Mouse (Mus musculus): ENCODE data around the gene Rasl10b. TPM values are rescaled to one million over a fixed set of nuclear protein-coding genes. Genes with fewer than 3 reads are reported as not detected.

Gene Rasl10b
- polyA plus RNA-seq, 1 experiment from 2014 or later = 1.6 TPM

DNA sequence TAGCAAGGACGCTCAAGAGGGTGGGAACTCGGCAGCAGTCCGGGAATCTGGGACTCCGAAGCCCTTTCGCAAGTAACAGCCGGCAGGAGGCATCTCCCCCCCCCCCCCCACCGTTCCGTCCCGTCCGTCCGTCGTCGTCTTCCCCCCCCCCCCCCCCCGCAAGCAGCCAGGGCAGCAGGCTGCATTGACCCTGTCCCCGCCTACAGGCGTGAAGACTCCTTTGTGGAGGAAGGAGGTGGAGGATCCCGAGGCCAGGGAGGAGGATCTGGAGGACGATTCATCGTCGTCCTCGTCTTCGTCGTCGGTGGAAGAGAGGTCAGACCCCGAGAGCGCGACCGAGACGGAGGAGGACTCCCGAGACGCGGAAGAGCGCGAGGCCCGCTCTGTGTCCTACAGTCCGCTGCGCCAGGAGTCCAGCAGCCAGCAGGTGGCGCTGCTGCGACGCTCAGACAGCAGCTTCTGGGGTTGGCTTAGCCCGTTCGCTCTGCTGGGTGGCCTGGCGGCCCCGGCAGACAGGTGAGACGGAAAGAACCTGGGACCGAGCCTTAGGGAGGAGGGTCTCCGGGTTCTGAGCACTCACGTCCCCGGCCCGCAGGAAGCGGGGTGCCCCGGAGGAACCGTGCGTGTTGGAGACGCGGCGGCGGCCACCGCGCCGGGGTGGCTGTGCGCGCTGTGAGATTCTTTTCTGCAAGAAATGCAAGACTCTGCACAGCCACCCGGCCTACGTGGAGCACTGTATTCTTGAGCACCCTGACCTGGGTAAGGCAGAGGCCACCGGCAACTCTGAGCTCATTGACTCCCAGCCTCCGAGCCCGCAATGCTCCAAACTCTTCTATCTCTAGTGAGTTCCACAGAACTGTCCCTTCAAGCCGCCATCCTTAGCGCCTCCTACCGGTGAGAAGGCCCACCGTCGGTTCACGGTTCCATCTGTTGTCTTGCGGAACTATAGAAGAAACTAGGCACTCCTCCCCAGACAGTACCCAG, 31.4 kb downstream of the Rasl10b start:
- peaks cover 41% of the 10 kb centered on the region for H3K4me1 ChIP-seq
- H3K36me3 ChIP-seq = no peaks in the 10 kb centered on the region
- under 1% methylated on average over 67 of the region's 75 CpGs for WGBS
- H3K27me3 ChIP-seq (ENCODE audit: low read depth, poor library complexity, severe bottlenecking) = peaks cover 52% of the 10 kb centered on the region
- no peaks in the 10 kb centered on the region for H3K9me3 ChIP-seq (replicated peaks)
- H3K4me3 ChIP-seq = peak overlapping the region; percentile 67
- H3K27ac ChIP-seq = peak overlapping the region; percentile 79
- peak; percentile 92 for DNase-seq (ENCODE audit: low spot score)

DNA sequence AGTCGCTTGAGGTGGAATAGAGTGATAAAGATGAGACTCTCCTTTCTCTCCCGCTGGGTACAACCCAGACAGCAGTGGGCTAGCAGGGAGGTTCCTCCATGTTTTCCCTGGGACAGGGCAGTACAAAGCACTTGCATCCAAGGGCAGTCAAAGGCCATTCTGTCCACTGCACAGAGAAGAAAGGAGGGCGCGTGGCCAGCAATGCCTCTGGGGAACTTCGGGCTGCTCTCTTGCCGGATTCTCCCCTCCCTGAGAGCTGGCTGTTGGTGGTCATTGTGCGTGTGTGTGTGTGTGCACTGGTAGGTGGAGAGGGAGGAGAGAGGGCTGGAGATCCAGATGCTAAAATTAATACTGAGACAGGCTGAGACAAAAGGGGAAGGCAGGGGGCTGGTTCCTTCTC, 32.3 kb downstream of the Rasl10b start:
- Histone ChIP-seq H3K27ac (no peak overlapping the region), H3K27me3 (ENCODE audit: low read depth, poor library complexity, severe bottlenecking) (peaks cover 60% of the 10 kb centered on the region), H3K4me3 (peak overlapping the region; percentile 67; the same call in 1 of the 2 replicates), H3K4me1 (peaks cover 41% of the 10 kb centered on the region), H3K9me3 (replicated peaks) (no peaks in the 10 kb centered on the region), H3K36me3 (no peaks in the 10 kb centered on the region)
- DNase-seq (ENCODE audit: low spot score) = no peak
- WGBS = 60% methylated on average over 7 of the region's 7 CpGs

GRCm38 (mm10) chr11:83442596-83443267, 33.8 kb downstream of the Rasl10b start:
- no peaks in the 10 kb centered on the region for H3K9me3 ChIP-seq (replicated peaks)
- 11% methylated on average over 29 of the region's 29 CpGs for WGBS
- peak; percentile 78 for DNase-seq (ENCODE audit: low spot score)
- no peaks in the 10 kb centered on the region for H3K36me3 ChIP-seq
- H3K27ac ChIP-seq = no peak overlapping the region
- H3K4me3 ChIP-seq = peak overlapping the region; percentile 24
- peaks cover 46% of the 10 kb centered on the region for H3K4me1 ChIP-seq
- peaks cover 75% of the 10 kb centered on the region for H3K27me3 ChIP-seq (ENCODE audit: low read depth, poor library complexity, severe bottlenecking)

- H3K27ac ChIP-seq = no peak overlapping the region
- DNase-seq (ENCODE audit: low spot score) = no peak
- H3K9me3 ChIP-seq (replicated peaks) = no peaks in the 10 kb centered on the region
- peaks cover 57% of the 10 kb centered on the region for H3K4me1 ChIP-seq
- H3K36me3 ChIP-seq = no peaks in the 10 kb centered on the region
- H3K27me3 ChIP-seq (ENCODE audit: low read depth, poor library complexity, severe bottlenecking) = peaks cover 79% of the 10 kb centered on the region
- H3K4me3 ChIP-seq = peak overlapping the region; percentile 42
- WGBS = 7% methylated on average over 7 of the region's 7 CpGs
Observed at GRCm38 (mm10) chr11:83443824-83444223, 34.9 kb downstream of the Rasl10b start.

DNA sequence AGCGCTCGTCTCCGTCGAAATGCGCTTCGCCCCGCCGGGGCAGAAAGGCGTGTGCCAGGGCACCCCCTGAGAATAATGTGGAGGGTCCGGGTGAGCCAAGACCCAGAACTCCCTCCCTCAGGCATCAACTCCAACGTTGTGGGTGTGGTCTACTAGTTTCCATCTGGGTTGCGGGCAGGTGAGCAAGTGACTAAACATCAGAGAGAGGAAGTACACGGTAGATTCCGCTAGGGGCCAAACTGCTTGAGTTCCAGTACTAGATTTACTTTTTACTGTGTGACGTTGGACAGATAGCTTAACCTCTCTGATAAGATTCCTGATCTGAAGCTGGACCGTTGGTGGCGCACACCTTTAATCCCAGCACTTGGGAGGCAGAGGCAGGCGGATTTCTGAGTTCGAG, 36.1 kb downstream of the Rasl10b start:
- 25% methylated on average over 19 of the region's 19 CpGs for WGBS
- peaks cover 65% of the 10 kb centered on the region for H3K4me1 ChIP-seq

DNA sequence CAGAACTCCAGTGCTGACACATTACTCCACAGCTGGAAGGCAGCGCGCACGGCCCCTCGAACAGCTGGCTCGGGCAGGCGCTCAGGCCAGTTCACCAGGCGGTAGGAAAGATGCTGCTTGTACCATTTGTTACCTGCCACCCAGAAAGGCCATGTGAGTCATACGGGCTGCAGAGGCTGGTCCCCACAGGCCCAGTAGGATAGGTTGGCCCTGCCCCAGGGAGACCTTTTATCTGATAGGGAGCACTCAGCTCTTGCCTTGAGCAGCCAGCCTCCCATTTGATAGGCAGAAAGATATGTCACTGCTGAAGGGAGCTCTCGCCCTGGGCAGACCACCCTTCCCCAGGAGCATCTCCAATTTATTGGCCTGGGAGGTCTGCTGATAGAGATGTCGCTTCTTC, 38.7 kb downstream of the Rasl10b start:
- Histone ChIP-seq H3K27ac (0 out of 2 replicates have a peak overlapping the region, but pooled peaks have one; percentile 42), H3K27me3 (ENCODE audit: low read depth, poor library complexity, severe bottlenecking) (peaks cover 54% of the 10 kb centered on the region)
- 45% methylated on average over 10 of the region's 10 CpGs for WGBS

More for the DNA sequence above, 36.1 kb downstream of the Rasl10b start:
- peaks cover 74% of the 10 kb centered on the region for H3K27me3 ChIP-seq (ENCODE audit: low read depth, poor library complexity, severe bottlenecking)
- DNase-seq (ENCODE audit: low spot score) = no peak
- no peaks in the 10 kb centered on the region for H3K9me3 ChIP-seq (replicated peaks)
- no peaks in the 10 kb centered on the region for H3K36me3 ChIP-seq
- H3K27ac ChIP-seq = no peak overlapping the region
- peak overlapping the region; percentile 42 for H3K4me3 ChIP-seq

DNA sequence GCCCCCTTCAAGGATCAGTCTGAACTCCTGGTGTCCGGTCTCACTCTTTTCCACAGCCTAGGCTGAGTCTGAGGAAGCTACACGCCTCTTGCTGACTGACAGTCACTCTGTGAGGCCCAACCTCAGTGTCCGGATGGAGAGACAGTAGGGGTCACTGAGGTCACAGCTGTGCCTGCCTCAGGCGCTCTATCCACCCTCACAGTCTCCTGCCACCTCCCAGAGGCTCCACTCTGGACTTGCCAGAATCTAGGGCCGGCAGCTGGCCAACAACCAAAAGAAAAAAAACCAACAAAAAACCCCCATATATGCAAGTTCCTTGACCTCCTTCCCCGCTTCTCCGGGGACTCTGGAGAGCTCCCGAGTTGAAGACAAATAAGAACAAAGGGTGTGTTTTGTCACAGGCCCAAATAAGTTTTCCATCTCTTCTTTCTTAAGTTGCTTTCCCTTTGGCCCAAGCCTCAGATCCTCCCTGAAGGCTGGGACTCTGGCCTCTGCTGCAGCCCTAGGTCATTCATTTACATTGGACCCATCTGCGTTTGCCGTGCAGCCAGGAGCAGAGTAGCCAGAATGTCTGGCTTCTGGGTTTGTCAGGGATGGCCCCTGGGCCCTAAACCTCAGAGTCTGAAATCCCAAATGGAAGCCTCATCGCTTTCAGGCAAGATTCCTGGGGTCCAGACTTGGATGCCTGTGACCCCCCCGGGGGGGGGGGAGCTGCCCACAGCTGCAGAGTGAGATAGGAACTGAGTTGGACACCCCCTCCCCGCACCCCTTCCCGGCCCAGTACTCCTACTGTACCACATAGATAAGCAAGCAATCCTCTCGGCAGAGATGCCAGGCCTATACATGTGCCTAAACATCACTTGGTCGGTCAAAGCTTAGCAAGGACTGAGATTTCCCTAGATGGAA, 39.3 kb downstream of the Rasl10b start:
- H3K4me3 ChIP-seq = no peak overlapping the region
- H3K27ac ChIP-seq = peak overlapping the region; percentile 42; the same call in 1 of the 2 replicates
- 38% methylated on average over 16 of the region's 16 CpGs for WGBS
- peaks cover 44% of the 10 kb centered on the region for H3K4me1 ChIP-seq
- no peaks in the 10 kb centered on the region for H3K9me3 ChIP-seq (replicated peaks)
- H3K36me3 ChIP-seq = no peaks in the 10 kb centered on the region
- peaks cover 48% of the 10 kb centered on the region for H3K27me3 ChIP-seq (ENCODE audit: low read depth, poor library complexity, severe bottlenecking)
- DNase-seq (ENCODE audit: low spot score) = no peak

More for the DNA sequence above, 38.7 kb downstream of the Rasl10b start:
- Histone ChIP-seq H3K36me3 (no peaks in the 10 kb centered on the region), H3K4me1 (peaks cover 48% of the 10 kb centered on the region), H3K4me3 (no peak overlapping the region), H3K9me3 (replicated peaks) (no peaks in the 10 kb centered on the region)
- DNase-seq (ENCODE audit: low spot score) = no peak

DNA sequence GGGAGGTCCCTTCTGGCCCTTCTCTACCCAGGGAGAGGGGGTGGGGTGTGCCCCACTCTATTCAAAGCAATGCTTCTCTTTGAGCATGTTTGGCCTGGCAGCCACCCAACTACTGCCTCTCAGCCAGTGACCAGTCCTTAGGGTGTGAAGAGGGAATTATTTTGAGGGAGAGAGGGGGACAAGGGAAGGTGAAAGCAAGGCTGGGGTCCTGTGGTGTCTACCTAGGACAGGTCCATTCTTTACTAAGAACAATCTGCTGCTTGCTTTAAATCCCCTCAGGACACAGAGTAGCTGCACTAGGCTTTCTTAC, 39.9 kb downstream of the Rasl10b start:
- no peak for DNase-seq (ENCODE audit: low spot score)
- peaks cover 38% of the 10 kb centered on the region for H3K4me1 ChIP-seq
- H3K27me3 ChIP-seq (ENCODE audit: low read depth, poor library complexity, severe bottlenecking) = peaks cover 42% of the 10 kb centered on the region
- H3K27ac ChIP-seq = peak overlapping the region; percentile 54; the same call in 1 of the 2 replicates
- H3K9me3 ChIP-seq (replicated peaks) = no peaks in the 10 kb centered on the region
- no peaks in the 10 kb centered on the region for H3K36me3 ChIP-seq
- no peak overlapping the region for H3K4me3 ChIP-seq

GRCm38 (mm10) chr11:83449298-83449697, 40.4 kb downstream of the Rasl10b start:
- 21% methylated on average over 4 of the region's 4 CpGs for WGBS
- H3K36me3 ChIP-seq = no peaks in the 10 kb centered on the region
- no peak for DNase-seq (ENCODE audit: low spot score)
- peaks cover 37% of the 10 kb centered on the region for H3K27me3 ChIP-seq (ENCODE audit: low read depth, poor library complexity, severe bottlenecking)
- no peaks in the 10 kb centered on the region for H3K9me3 ChIP-seq (replicated peaks)
- 0 out of 2 replicates have a peak overlapping the region, but pooled peaks have one; percentile 54 for H3K27ac ChIP-seq
- H3K4me3 ChIP-seq = no peak overlapping the region
- peaks cover 35% of the 10 kb centered on the region for H3K4me1 ChIP-seq

DNA sequence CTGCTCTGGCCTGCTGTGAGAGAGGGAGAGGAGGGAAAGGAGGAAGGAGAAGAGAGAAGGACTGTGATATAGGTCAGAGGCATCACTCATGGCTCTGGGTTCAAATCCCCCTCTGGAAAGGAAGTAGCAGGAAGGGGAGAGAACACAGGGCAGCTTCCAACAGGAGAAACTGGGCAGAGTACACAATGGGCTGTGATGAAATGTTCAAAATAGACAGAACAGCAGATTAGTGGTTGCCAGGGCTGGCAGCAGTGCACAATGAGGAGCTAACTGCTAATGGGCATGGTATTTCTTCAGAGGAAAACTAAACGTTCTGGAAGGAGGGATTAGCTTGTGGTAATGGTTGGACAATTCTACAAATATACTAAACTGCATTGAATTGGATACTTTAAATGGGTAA, 41.6 kb downstream of the Rasl10b start:
- WGBS = 68% methylated on average over 1 of the region's 1 CpGs
- Histone ChIP-seq H3K36me3 (no peaks in the 10 kb centered on the region), H3K27me3 (ENCODE audit: low read depth, poor library complexity, severe bottlenecking) (peaks cover 25% of the 10 kb centered on the region), H3K27ac (no peak overlapping the region), H3K9me3 (replicated peaks) (no peaks in the 10 kb centered on the region), H3K4me1 (peaks cover 40% of the 10 kb centered on the region), H3K4me3 (no peak overlapping the region)
- DNase-seq (ENCODE audit: low spot score) = no peak

GRCm38 (mm10) chr11:83451281-83451680, 42.3 kb downstream of the Rasl10b start:
- WGBS = 90% methylated on average over 10 of the region's 10 CpGs
- Histone ChIP-seq H3K27ac (no peak overlapping the region), H3K36me3 (no peaks in the 10 kb centered on the region), H3K4me3 (no peak overlapping the region), H3K9me3 (replicated peaks) (no peaks in the 10 kb centered on the region), H3K27me3 (ENCODE audit: low read depth, poor library complexity, severe bottlenecking) (peaks cover 18% of the 10 kb centered on the region), H3K4me1 (peaks cover 44% of the 10 kb centered on the region)
- no peak for DNase-seq (ENCODE audit: low spot score)

GRCm38 (mm10) chr11:83454548-83454947, 45.6 kb downstream of the Rasl10b start:
- no peaks in the 10 kb centered on the region for H3K9me3 ChIP-seq (replicated peaks)
- no peaks in the 10 kb centered on the region; the same call in 1 of the 2 replicates for H3K27me3 ChIP-seq (ENCODE audit: low read depth, poor library complexity, severe bottlenecking)
- H3K27ac ChIP-seq = no peak overlapping the region
- H3K4me3 ChIP-seq = no peak overlapping the region
- peaks cover 43% of the 10 kb centered on the region for H3K4me1 ChIP-seq
- H3K36me3 ChIP-seq = no peaks in the 10 kb centered on the region
- DNase-seq (ENCODE audit: low spot score) = no peak
- 8% methylated on average over 4 of the region's 4 CpGs for WGBS
